ENCODE assay signal across 8 mouse cellular contexts in the genomic region with DNA sequence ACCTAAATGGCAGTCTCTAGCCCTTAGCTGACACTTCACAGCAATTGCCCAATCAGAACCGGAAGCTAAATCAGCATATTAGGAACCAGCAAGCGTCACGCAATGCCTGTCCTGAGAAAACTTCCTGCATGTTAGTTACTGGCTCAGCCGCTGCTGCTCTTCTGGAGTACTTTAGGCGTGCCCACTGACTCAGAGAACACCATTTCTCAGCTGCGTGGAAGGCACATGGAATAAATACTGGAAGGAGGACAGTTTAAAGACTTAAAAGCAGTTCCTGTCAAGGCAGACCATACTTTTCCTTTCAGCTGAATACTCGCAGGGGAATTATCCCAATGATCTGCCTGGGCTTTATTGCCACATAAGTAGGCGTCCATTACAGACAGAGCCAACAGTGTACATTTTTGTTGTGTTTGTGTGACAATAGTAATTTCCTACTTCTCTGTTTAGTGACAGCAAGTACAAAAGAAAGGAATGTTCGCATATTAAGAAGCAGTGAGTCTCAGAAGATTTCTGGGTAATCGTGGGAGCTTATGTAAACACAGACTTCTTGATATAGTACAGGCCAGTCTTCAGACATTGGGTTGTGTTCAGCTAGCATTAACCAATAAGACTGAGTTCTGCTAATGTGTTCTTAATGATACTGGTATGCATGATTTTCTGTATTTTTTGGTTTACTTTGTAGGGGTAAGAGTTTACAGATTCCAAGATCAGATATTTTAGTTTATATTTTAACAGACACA.
DNase-seq lines count a peak whose midpoint lies in the region; ATAC-seq and TF ChIP-seq lines count a peak whose summit lies in the region.

No protein-coding gene starts in this region.

- no peak overlapping the region for H3K9ac ChIP-seq in heart, embryonic 15.5 days
- no peak overlapping the region for H3K9ac ChIP-seq in liver, postnatal 0 days (replicated peaks)

- H3K4me1 ChIP-seq in heart, embryonic 15.5 days (replicated peaks): 0 out of 2 replicates have a peak, but pooled peaks cover 4% of the 10 kb centered on the region
- H3K4me1 ChIP-seq in liver, postnatal 0 days (ENCODE audit: insufficient read depth): no peaks in the 10 kb centered on the region
- H3K4me1 ChIP-seq in hindbrain, embryonic 10.5 days (replicated peaks): no peaks in the 10 kb centered on the region

- H3K9me3 ChIP-seq in heart, embryonic 15.5 days (replicated peaks): no peaks in the 10 kb centered on the region
- H3K9me3 ChIP-seq in liver, postnatal 0 days (ENCODE audit: low read length): no peaks in the 10 kb centered on the region
- H3K9me3 ChIP-seq in hindbrain, embryonic 10.5 days: no peaks in the 10 kb centered on the region

- H3K4me3 ChIP-seq in heart, embryonic 15.5 days: no peak overlapping the region
- no peak overlapping the region for H3K4me3 ChIP-seq in liver, postnatal 0 days (ENCODE audit: low read depth, low read length)
- H3K4me3 ChIP-seq in hindbrain, embryonic 10.5 days: no peak overlapping the region

- TF ChIP-seq EP300 in liver, postnatal 0 days (IDR thresholded peaks at IDR 0.05; ENCODE audit: low read depth): no peak

- no peaks in the 10 kb centered on the region for H3K27me3 ChIP-seq in heart, embryonic 15.5 days
- H3K27me3 ChIP-seq in liver, postnatal 0 days (ENCODE audit: insufficient read depth, low read length): no peaks in the 10 kb centered on the region
- no peaks in the 10 kb centered on the region for H3K27me3 ChIP-seq in hindbrain, embryonic 10.5 days (ENCODE audit: insufficient read depth, poor library complexity, severe bottlenecking)

- 49% methylated on average over 10 of the region's 10 CpGs for WGBS in heart, embryonic 15.5 days
- 55% methylated on average over 10 of the region's 10 CpGs for WGBS in liver, postnatal 0 days (ENCODE audit: insufficient replicate concordance)
- 81% methylated on average over 10 of the region's 10 CpGs for WGBS in hindbrain, embryonic 10.5 days

- ATAC-seq in heart, embryonic 15.5 days (replicated peaks; ENCODE audit: insufficient number of reproducible peaks, insufficient read depth, low FRiP score, low read depth): 0 out of 2 replicates have a peak, but pooled peaks have one; percentile 39
- peak; percentile 47 for ATAC-seq in liver, postnatal 0 days

- H3K4me2 ChIP-seq in heart, embryonic 15.5 days: peak overlapping the region; percentile 22; the same call in 1 of the 2 replicates
- no peak overlapping the region for H3K4me2 ChIP-seq in liver, postnatal 0 days (ENCODE audit: low read depth, low read length)

- TF ChIP-seq CTCF in liver, postnatal 0 days (IDR thresholded peaks at IDR 0.05; ENCODE audit: low read depth): no peak

- H3K36me3 ChIP-seq in heart, embryonic 15.5 days: no peaks in the 10 kb centered on the region
- H3K36me3 ChIP-seq in liver, postnatal 0 days (replicated peaks; ENCODE audit: insufficient read depth, low read length): no peaks in the 10 kb centered on the region
- H3K36me3 ChIP-seq in hindbrain, embryonic 10.5 days: no peaks in the 10 kb centered on the region

- H3K27ac ChIP-seq in heart, embryonic 15.5 days: 0 out of 2 replicates have a peak overlapping the region, but pooled peaks have one; percentile 20
- H3K27ac ChIP-seq in liver, postnatal 0 days (ENCODE audit: low read depth): no peak overlapping the region
- H3K27ac ChIP-seq in hindbrain, embryonic 10.5 days: no peak overlapping the region

- peak; percentile 33 for DNase-seq in 3134 (ENCODE audit: extremely low read depth, insufficient read length, low spot score)
- peak; percentile 7 for DNase-seq in R1 (ENCODE audit: low read depth, low spot score)
- peak; percentile 15 for DNase-seq in liver, postnatal 0 days
- peak; percentile 16 for DNase-seq in yolk sac, embryonic 10.5 days (ENCODE audit: low spot score)
- DNase-seq in MN1 (ENCODE audit: low spot score): no peak
- no peak for DNase-seq in c-Kit-positive CD71-positive TER-119-positive erythroid progenitor cells, embryonic 14.5 days (ENCODE audit: low spot score)
- DNase-seq in hindbrain, embryonic 10.5 days (ENCODE audit: low spot score): no peak

Comparison
In these comparisons a context has a peak if more than half of its experiments do, and no peak if none do; other contexts are left out.
1. DNase-seq: peak in 3134 (single experiment), R1 (single experiment), liver, postnatal 0 days (single experiment) and yolk sac, embryonic 10.5 days (single experiment); none in MN1 (single experiment), c-Kit-positive CD71-positive TER-119-positive erythroid progenitor cells, embryonic 14.5 days (single experiment) and hindbrain, embryonic 10.5 days (single experiment).